Mouse (Mus musculus): ENCODE data around the gene Osgep. TPM values are rescaled to one million over a fixed set of nuclear protein-coding genes. Genes with fewer than 3 reads are reported as not detected.
"Not testable (repeated sequence)": the region's sequence is repeated elsewhere in the genome, so short reads cannot be mapped to it uniquely, and the experiment has no call there.

The Osgep gene
- total RNA-seq, 2 experiments from 2014 or later, result 34.6 to 37.0 TPM

- no peak for DNase-seq (ENCODE audit: extremely low spot score in 1 of 2, low spot score in 1 of 2)
These were observed 31.9 kb downstream of the Osgep start for GRCm38 (mm10) chr14:50892541-50893459.

GRCm38 (mm10) chr14:50892091-50892490 is 32.6 kb downstream of the Osgep start:
- DNase-seq (ENCODE audit: extremely low spot score in 1 of 2, low spot score in 1 of 2), result no peak

GRCm38 (mm10) chr14:50891621-50892020 is 33.1 kb downstream of the Osgep start:
- DNase-seq (ENCODE audit: extremely low spot score in 1 of 2, low spot score in 1 of 2), result no peak

- DNase-seq (ENCODE audit: extremely low spot score in 1 of 2, low spot score in 1 of 2), result no peak
These were observed 48.3 kb downstream of the Osgep start for GRCm38 (mm10) chr14:50876236-50876950.

GRCm38 (mm10) chr14:50875591-50876230 is 49.0 kb downstream of the Osgep start:
- DNase-seq (ENCODE audit: extremely low spot score in 1 of 2, low spot score in 1 of 2), result no peak

GRCm38 (mm10) chr14:50875175-50875574 is 49.5 kb downstream of the Osgep start:
- DNase-seq (ENCODE audit: extremely low spot score in 1 of 2, low spot score in 1 of 2), result no peak

- DNase-seq (ENCODE audit: extremely low spot score in 1 of 2, low spot score in 1 of 2), result no peak
These were observed 53.4 kb downstream of the Osgep start for GRCm38 (mm10) chr14:50871284-50871683.

GRCm38 (mm10) chr14:50870805-50871143 is 53.9 kb downstream of the Osgep start:
- no peak for DNase-seq (ENCODE audit: extremely low spot score in 1 of 2, low spot score in 1 of 2)

GRCm38 (mm10) chr14:50869889-50870804 is 54.5 kb downstream of the Osgep start, which contains the start of gene Tep1:
Gene Tep1, minus strand, starts transcription at chr14:50870560.
- peak; percentile 20 to 36 for DNase-seq (ENCODE audit: extremely low spot score in 1 of 2, low spot score in 1 of 2)

- DNase-seq (ENCODE audit: extremely low spot score in 1 of 2, low spot score in 1 of 2), result no peak
These were observed 56.0 kb downstream of the Osgep start for GRCm38 (mm10) chr14:50868656-50869055.

- DNase-seq (ENCODE audit: extremely low spot score in 1 of 2, low spot score in 1 of 2), result no peak
These were observed 56.5 kb downstream of the Osgep start for GRCm38 (mm10) chr14:50868211-50868610.

GRCm38 (mm10) chr14:50866966-50867365 is 57.7 kb downstream of the Osgep start:
- no peak for DNase-seq (ENCODE audit: extremely low spot score in 1 of 2, low spot score in 1 of 2)

- DNase-seq (ENCODE audit: extremely low spot score in 1 of 2, low spot score in 1 of 2), result not testable (repeated sequence)
These were observed 59.7 kb downstream of the Osgep start for GRCm38 (mm10) chr14:50865005-50865404.

- no peak for DNase-seq (ENCODE audit: extremely low spot score in 1 of 2, low spot score in 1 of 2)
These were observed 62.1 kb downstream of the Osgep start for GRCm38 (mm10) chr14:50862641-50863040.

Other genes with a start within 250 kb of the Osgep start
- gene Olfr747, start 231.7 kb downstream of the Osgep start, total RNA-seq (2021), result not detected
- not detected for gene Olfr748, start 217.5 kb downstream of the Osgep start, total RNA-seq (2021)
- gene Olfr749, start 179.8 kb downstream of the Osgep start, total RNA-seq (2021), result not detected
- gene Ttc5, start 139.4 kb downstream of the Osgep start, total RNA-seq (2021), result 10 to 100 TPM; 62.2 to 71.8 TPM
- gene Ccnb1ip1, start 117.2 kb downstream of the Osgep start, total RNA-seq (2021), result under 1 TPM in 1 of 2 experiments, not detected in 1; 0.69 TPM
- 10 to 100 TPM; 26.3 to 29.0 TPM for gene Parp2, start 117.1 kb downstream of the Osgep start, total RNA-seq (2021)
- gene Tep1, start 54.3 kb downstream of the Osgep start, total RNA-seq (2021), result 1 to 10 TPM; 2.1 to 3.1 TPM
- 1 to 10 TPM; 3.2 to 3.3 TPM for gene Klhl33, start 27.4 kb downstream of the Osgep start, total RNA-seq (2021)
- gene Apex1, start 75 bp upstream of the Osgep start, total RNA-seq (2021), result 10 to 100 TPM; 67.4 to 75.4 TPM
- 10 to 100 TPM; 85.3 to 88.8 TPM for gene Pip4p1, start 6.0 kb upstream of the Osgep start, total RNA-seq (2021)
- gene Pnp, start 6.2 kb upstream of the Osgep start, total RNA-seq (2021), result 10 to 100 TPM; 13.0 to 17.4 TPM
- 10 to 100 TPM in 1 of 2 experiments, 1 to 10 TPM in 1; 8.9 to 14.9 TPM for gene Gm49342, start 19.6 kb upstream of the Osgep start, total RNA-seq (2021)
- 1 to 10 TPM in 1 of 2 experiments, under 1 TPM in 1; 0.62 to 1.1 TPM for gene Pnp2, start 31.1 kb upstream of the Osgep start, total RNA-seq (2021)
- gene Rnase10, start 82.9 kb upstream of the Osgep start, total RNA-seq (2021), result not detected
- gene Rnase9, start 117.0 kb upstream of the Osgep start, total RNA-seq (2021), result not detected
- not detected for gene Rnase11, start 125.3 kb upstream of the Osgep start, total RNA-seq (2021)
- gene Rnase12, start 132.8 kb upstream of the Osgep start, total RNA-seq (2021), result not detected
- gene Olfr750, start 149.5 kb upstream of the Osgep start, total RNA-seq (2021), result not detected
- gene Rnase4, start 166.2 kb upstream of the Osgep start, total RNA-seq (2021), result 10 to 100 TPM; 17.0 to 19.4 TPM
- gene Ang, start 166.3 kb upstream of the Osgep start, total RNA-seq (2021), result 1 to 10 TPM; 3.4 to 4.7 TPM
- gene Eddm3b, start 189.5 kb upstream of the Osgep start, total RNA-seq (2021), result not detected
- under 1 TPM in 1 of 2 experiments, not detected in 1; 0.25 TPM for gene Rnase6, start 199.0 kb upstream of the Osgep start, total RNA-seq (2021)
- 1 to 10 TPM; 2.4 to 3.4 TPM for gene Rnase1, start 221.9 kb upstream of the Osgep start, total RNA-seq (2021)
- gene Rnase2b, start 237.4 kb upstream of the Osgep start, total RNA-seq (2021), result under 1 TPM in 1 of 2 experiments, not detected in 1; 0.37 TPM

Data from layer of hippocampus, postnatal 25 days (tissue).